Mouse (Mus musculus) frontal cortex, postnatal 25 days (tissue): ENCODE results near the gene Gm17349.

Experiments
- DNase-seq, 2 experiments: peaks; one replicate each; pipeline ENCODE4 v3.0.0; 2022; ENCODE audit warnings: low spot score in 2 of 2

The Gm17349 gene

DNA sequence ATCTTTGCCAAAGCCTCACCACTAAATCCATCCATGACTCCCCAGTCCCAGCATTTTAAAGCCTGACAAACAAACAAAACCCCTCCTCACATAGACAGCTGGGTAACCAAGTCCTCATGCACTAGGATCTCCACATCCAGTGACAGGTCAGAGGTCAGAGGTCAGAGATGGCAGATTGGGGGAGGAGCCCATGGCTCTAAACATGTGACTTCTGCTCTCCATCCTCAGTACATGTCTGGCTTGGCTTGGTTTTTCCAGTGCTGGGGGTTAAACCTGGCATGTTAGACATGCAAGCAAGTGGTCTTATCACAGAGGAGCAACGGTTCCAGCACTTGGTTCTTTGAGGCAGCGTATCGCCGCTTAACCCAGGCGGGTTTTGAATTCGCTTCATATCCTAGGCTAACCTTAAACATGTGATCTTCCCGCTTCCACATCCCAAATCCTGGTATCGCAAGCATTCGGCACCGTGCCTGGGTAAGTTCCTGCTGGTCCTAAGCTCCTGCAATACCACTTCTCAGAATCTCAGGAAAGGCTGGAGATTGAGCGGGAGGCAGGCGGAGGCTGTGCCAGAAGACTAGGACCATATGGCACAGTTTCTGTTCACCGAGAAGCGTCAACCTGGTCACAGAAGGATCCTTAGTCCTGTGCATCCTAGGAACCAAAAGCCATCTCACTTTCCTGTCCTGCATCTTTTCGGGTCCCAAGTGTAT, 44.0 kb downstream of the Gm17349 start:
- DNase-seq: no peak

DNA sequence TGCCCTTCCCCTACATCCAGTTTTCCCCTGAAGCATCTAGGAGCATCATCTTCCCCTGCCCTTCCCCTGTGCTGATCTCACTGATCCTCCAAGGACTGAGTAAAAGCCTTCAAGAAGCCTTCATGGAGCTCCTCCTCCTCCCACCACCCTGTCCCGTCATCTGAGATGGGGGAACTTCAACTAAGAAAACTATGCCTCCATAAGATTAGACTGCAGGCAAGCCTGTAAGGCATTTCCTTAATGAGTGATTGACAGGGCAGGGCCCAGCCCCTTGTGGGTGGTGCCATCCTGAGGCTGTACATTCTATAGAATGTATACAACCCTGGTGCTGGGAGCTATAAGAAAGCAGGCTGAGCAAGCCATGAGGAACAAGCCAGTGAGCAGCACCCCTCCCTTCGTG, 46.9 kb downstream of the Gm17349 start:
- DNase-seq: no peak

DNA sequence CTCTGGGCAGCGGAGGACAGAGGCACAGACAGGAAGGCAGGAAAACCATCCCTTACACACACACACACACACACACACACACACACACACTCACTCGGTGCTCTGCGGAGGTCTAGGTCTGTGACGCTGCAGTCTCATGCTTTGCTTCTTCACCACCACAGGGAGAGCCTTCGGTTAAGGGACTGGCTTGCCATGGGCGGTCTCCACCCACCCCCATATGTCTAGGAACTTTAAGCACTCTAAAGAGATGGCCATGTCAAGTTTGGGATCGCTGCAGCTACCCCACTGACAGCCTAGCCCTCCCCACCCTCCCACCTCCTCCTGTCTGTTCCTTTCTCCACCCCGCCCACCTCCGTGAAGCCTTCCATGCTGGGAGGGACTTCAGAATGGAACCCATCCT, 49.3 kb downstream of the Gm17349 start:
- no peak for DNase-seq

DNA sequence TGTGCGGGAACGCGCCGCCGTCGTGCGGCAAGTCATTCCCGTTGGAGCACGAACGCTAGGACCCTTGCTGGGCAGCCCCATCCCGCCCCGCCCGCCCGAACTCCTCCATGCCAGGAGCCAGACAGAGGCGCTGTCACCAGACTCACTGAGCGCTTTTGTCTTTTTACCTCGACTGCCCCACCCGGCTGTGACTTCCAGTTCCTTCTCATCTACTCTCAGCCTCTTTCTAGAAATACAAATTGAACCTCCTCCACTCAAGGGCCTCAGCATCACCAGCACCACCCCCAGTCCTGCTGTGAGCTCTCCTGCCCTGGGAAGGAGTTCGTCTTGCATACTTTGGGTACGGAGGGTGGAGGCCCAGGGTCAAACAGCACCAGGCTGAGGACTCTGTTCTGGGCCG, 51.4 kb downstream of the Gm17349 start:
- DNase-seq: no peak

DNA sequence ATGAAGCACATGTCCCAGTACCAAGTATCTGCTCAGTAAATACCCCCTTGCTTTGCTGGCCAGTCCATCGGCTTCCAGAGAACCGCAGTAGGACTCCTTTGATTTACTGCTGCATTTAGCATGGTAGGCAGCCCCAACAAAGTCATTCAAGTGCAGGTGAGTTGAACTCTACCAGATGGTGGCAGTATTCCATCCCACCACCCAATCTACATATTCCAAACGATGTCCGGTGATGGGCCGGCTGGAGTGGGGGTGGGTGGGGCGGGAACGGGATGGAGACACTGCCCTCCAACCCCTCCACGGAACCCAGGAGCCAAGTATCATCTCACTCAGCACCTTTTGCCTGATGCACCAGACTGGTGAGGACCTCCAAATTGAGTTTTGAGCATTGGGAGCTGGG, 52.0 kb downstream of the Gm17349 start:
- DNase-seq: no peak
